In the genomic region with DNA sequence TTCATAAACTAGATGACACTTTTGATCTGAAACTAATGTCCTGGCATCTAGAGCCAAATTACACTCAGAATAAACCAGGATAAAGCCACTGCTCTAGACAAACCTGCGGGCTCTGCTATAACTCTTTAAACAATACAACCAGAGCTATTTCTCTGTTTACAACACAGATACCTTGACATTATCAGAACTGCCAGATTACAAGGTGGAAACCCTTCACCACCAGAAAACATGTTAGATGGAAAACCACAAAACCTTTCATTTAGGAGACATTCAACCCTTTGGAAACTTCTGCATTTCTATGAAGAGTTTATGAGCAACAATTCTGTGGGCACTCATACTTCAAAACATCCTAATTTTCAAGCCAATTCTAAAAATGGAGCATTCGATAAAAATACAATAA, we compare ENCODE assay signal across 20 mouse cellular contexts.
"Had no signal": no experiment of that assay in that cellular context is flagged by ENCODE, and none has a peak within 500 bp of the region (broad histone marks: within the 10 kb centered on the region; RNA-seq: fewer than 3 reads in every experiment).

No protein-coding gene starts in this region.

- H3K9ac ChIP-seq: liver, embryonic 15.5 days; liver, postnatal 0 days; lung, embryonic 15.5 days; midbrain, embryonic 12.5 days; neural tube, embryonic 13.5 days; neural tube, embryonic 15.5 days had no signal

- H3K4me1 ChIP-seq: liver, embryonic 15.5 days; lung, embryonic 15.5 days; midbrain, embryonic 12.5 days; neural tube, embryonic 13.5 days; neural tube, embryonic 15.5 days had no signal

- H3K27ac ChIP-seq: liver, embryonic 15.5 days; lung, embryonic 15.5 days; macrophage; midbrain, embryonic 12.5 days; neural tube, embryonic 13.5 days; neural tube, embryonic 15.5 days had no signal

- H3K36me3 ChIP-seq: liver, embryonic 15.5 days; lung, embryonic 15.5 days; midbrain, embryonic 12.5 days; neural tube, embryonic 13.5 days; neural tube, embryonic 15.5 days had no signal

- H3K4me2 ChIP-seq: liver, embryonic 15.5 days; lung, embryonic 15.5 days; midbrain, embryonic 12.5 days; neural tube, embryonic 13.5 days; neural tube, embryonic 15.5 days had no signal

- H3K9me3 ChIP-seq: liver, embryonic 15.5 days; lung, embryonic 15.5 days; midbrain, embryonic 12.5 days; neural tube, embryonic 13.5 days; neural tube, embryonic 15.5 days had no signal

- DNase-seq: liver, postnatal 0 days; lung, adult 2 months; lung, postnatal 14 days; midbrain, embryonic 14.5 days; retina, postnatal 1 day; right cerebral cortex, adult 18-20 months; right cerebral cortex, postnatal 4 days; spleen, adult 18-20 months; thymus, adult 2 months; thymus, postnatal 25 days; thymus, postnatal 4 days had no signal

- H3K27me3 ChIP-seq: liver, embryonic 15.5 days; lung, embryonic 15.5 days; midbrain, embryonic 12.5 days; neural tube, embryonic 13.5 days; neural tube, embryonic 15.5 days had no signal

- H3K4me3 ChIP-seq: liver, embryonic 15.5 days; lung, embryonic 15.5 days; midbrain, embryonic 12.5 days; myocyte; neural tube, embryonic 13.5 days; neural tube, embryonic 15.5 days had no signal

- ATAC-seq: liver, postnatal 0 days; lung, postnatal 0 days; midbrain, embryonic 16.5 days had no signal
